Mouse (Mus musculus): ENCODE results near the gene Zfp69. TPM values are rescaled to one million over a fixed set of nuclear protein-coding genes. Genes with fewer than 3 reads are reported as not detected.

Zfp69 gene
- total RNA-seq, 2 experiments from 2014 or later, result 0.95 to 1.2 TPM

- DNase-seq (ENCODE audit: low spot score), result no peak
- intact Hi-C loops (cut with DNase I), result loop anchor here (10.0 kb wide), 1 partner anchor 116 kb away; no protein-coding TSS in a partner anchor
Measured at GRCm38 (mm10) chr4:120890754-120891440, 60.6 kb downstream of the Zfp69 start.

DNA sequence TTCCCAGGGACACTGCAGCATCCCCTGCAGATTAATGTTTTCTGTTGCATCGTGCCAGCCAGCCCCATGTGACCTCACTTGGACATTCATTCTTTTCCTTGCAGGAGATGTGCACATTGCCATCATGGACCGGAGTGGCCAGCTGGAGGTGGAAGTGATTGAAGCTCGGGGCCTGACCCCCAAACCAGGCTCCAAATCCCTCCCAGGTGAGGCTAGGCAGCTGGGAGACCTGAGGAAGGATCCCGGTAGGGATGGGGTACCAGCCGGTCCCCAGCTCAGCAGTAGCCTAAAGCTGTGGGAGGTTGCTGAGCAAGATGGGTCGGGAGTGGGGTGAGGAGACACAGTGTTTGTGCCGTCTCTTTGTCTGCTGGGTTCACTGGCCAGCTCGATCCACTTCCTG is 62.6 kb downstream of the Zfp69 start:
- DNase-seq (ENCODE audit: low spot score), result no peak
- intact Hi-C loops (cut with DNase I), result loop anchor here (1.0 to 5.0 kb wide), 3 partner anchors 38 to 297 kb away; no protein-coding TSS in a partner anchor

- intact Hi-C loops (cut with DNase I), result loop anchor here (1.0 to 5.0 kb wide), 3 partner anchors 36 to 295 kb away; no protein-coding TSS in a partner anchor
- DNase-seq (ENCODE audit: low spot score), result no peak
Measured at GRCm38 (mm10) chr4:120887381-120888112, 64.0 kb downstream of the Zfp69 start.

DNA sequence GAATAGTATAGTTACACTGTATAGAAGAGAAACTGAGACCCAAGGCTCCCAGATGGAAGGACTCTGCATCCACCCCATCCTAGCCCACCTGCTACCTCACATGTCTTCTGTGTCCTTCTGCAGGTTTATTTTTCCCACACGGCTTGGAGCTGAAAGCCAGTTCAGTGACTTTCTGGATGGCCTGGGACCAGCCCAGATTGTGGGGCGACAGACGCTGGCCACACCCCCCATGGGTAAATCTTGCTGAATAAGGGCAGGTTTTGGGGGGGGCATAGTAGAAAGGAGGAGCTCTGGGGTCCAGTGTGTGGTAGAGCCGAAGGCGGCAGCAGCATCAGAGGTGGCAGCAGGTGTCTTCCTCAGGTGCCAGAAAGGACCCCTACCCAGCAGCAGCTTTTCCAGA is 64.7 kb downstream of the Zfp69 start:
- no peak for DNase-seq (ENCODE audit: low spot score)
- intact Hi-C loops (cut with DNase I), result loop anchor here (5.0 kb wide), 2 partner anchors 205 to 295 kb away; no protein-coding TSS in a partner anchor

- DNase-seq (ENCODE audit: low spot score), result no peak
- intact Hi-C loops (cut with DNase I), result loop anchor here (5.0 kb wide), 2 partner anchors 204 to 294 kb away; no protein-coding TSS in a partner anchor
Measured at GRCm38 (mm10) chr4:120886131-120886530, 65.4 kb downstream of the Zfp69 start.

GRCm38 (mm10) chr4:120885208-120886120 is 66.0 kb downstream of the Zfp69 start:
- intact Hi-C loops (cut with DNase I), result loop anchor here (5.0 kb wide), 2 partner anchors 203 to 293 kb away; no protein-coding TSS in a partner anchor

DNA sequence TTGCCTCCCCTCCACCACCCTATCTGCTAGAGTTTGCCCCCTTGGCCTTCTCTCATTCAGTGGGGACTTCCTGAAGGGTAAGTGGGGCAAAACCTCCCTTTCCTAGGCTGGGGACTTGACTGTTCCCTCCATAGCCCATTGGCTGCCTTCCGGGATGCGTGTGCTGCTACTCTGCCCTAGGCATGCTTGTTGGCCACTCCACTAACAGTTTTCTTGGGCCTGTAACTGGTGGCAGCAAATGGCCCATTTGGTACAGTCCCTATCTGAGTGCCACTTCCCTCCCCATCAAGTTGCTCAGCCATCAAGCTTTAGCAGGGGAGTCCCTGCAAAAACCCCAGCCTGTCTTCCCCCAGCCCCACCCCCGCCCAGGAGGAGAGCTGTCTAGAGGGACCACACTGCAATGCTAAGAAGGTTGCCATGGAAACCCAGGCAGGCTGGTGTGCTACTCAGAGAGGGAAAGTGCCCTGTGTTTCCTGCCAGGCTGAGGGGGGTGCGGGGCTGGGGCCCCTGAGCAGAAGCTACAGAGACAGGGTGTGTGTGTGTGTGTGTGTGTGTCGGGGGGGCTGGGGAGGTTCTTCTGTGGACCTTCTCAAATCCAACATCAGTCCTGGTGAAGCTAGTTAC is 69.4 kb downstream of the Zfp69 start:
- intact Hi-C loops (cut with DNase I), result no loop called here
- DNase-seq (ENCODE audit: low spot score), result no peak

More at GRCm38 (mm10) chr4:120885208-120886120, 66.0 kb downstream of the Zfp69 start:
- DNase-seq (ENCODE audit: low spot score), result no peak

DNA sequence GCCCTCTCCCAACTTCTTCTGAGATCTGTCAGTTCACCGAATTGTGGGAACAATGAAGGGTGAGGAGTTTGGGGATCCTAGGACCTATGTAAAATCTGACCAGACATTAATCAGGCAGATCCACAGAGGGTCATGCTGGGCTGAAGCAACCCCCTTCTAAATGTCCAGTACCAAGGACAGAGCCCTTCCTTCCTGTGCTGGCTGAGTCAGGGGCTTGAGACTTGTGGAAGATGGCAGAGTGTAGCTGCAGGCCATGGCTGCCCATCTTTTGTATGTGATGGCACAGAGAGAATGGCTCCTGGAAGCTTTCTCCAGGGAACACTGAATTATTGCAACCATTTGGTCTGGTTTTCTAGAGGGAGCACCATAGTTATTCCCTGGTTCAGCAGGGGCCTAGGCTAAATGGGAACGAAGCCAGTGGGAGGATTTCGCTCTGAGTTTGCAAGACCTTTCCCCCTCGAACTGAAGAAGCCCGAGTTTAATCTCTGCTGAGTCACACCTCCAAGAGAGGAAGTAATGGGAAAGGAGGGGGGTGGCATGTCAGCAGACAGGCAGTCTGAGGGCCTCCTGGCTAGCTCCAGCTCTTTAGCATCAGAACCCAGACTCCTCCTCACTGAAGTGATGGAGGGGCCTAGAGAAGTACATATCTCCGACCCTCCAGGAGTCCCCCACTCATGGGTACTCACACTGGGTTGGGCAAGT is 70.6 kb downstream of the Zfp69 start:
- no peak for DNase-seq (ENCODE audit: low spot score)

More for the DNA sequence above, 70.6 kb downstream of the Zfp69 start:
- intact Hi-C loops (cut with DNase I), result no loop called here

Small RNA genes within 50 kb of the gene (microRNA-seq; reads per million reads assigned to microRNA genes)
- gene Mir7015, result 0.83 reads per million

Other genes starting within 250 kb of the Zfp69 start
- 1 to 10 TPM; 1.8 to 2.2 TPM for gene Kcnq4, start 203.1 kb downstream of the Zfp69 start, total RNA-seq (2021)
- 10 to 100 TPM; 58.6 to 62.3 TPM for gene Nfyc, start 120.1 kb downstream of the Zfp69 start, total RNA-seq (2021)
- gene Rims3, start 96.9 kb downstream of the Zfp69 start, total RNA-seq (2021), result under 1 TPM in 1 of 2 experiments, not detected in 1; 0.05 TPM
- 1 to 10 TPM; 3.9 to 4.4 TPM for gene Exo5, start 26.7 kb downstream of the Zfp69 start, total RNA-seq (2021)
- 10 to 100 TPM; 42.2 to 42.4 TPM for gene Smap2, start 65.5 kb upstream of the Zfp69 start, total RNA-seq (2021)
- gene Col9a2, start 87.7 kb upstream of the Zfp69 start, total RNA-seq (2021), result not detected
- 10 to 100 TPM; 20.1 to 23.4 TPM for gene Zmpste24, start 146.5 kb upstream of the Zfp69 start, total RNA-seq (2021)
- not detected for gene Tmco2, start 157.5 kb upstream of the Zfp69 start, total RNA-seq (2021)

Measured in heart, postnatal 25 days (tissue).